Mouse (Mus musculus): ENCODE measurements around the gene Susd3. TPM values are rescaled to one million over a fixed set of nuclear protein-coding genes. Genes with fewer than 3 reads are reported as not detected.

The Susd3 gene
- total and polyA plus RNA-seq, 3 experiments, result 2.0 to 8.6 (median 3.3) TPM

- H3K9me3 ChIP-seq (replicated peaks), result no peaks in the 10 kb centered on the region
- H3K36me3 ChIP-seq (replicated peaks), result peaks cover 21% of the 10 kb centered on the region
- DNase-seq (ENCODE audit: low spot score), result no peak
- ATAC-seq (ENCODE audit: extremely low read depth, insufficient number of reproducible peaks, low FRiP score, poor library complexity, severe bottlenecking), result no peak
- peaks cover 25% of the 10 kb centered on the region for H3K27me3 ChIP-seq (ENCODE audit: insufficient read depth, low read length)
- H3K4me3 ChIP-seq (ENCODE audit: low read depth, low read length), result no peak overlapping the region
- TF ChIP-seq GATA2 (IDR thresholded peaks at IDR 0.05; ENCODE audit: borderline replicate concordance, low read depth, low read length), result no peak
- no peak for TF ChIP-seq POLR2AphosphoS5 (IDR thresholded peaks at IDR 0.05; ENCODE audit: insufficient replicate concordance, low read depth, low read length)
- no peak for TF ChIP-seq CTCF (IDR thresholded peaks at IDR 0.05; ENCODE audit: low read depth, low read length)
- TF ChIP-seq GATA1 (IDR thresholded peaks at IDR 0.05; ENCODE audit: borderline replicate concordance, low read length), result no peak
- no peaks in the 10 kb centered on the region for H3K4me1 ChIP-seq (ENCODE audit: insufficient read depth, low read depth, low read length)
These were observed 48.6 kb downstream of the Susd3 start for GRCm38 (mm10) chr13:49199891-49200290.

GRCm38 (mm10) chr13:49198734-49199133 lies 49.8 kb downstream of the Susd3 start:
- peaks cover 19% of the 10 kb centered on the region for H3K27me3 ChIP-seq (ENCODE audit: insufficient read depth, low read length)
- H3K4me1 ChIP-seq (ENCODE audit: insufficient read depth, low read depth, low read length), result no peaks in the 10 kb centered on the region
- TF ChIP-seq CTCF (IDR thresholded peaks at IDR 0.05; ENCODE audit: low read depth, low read length) (no peak), TAL1 (conservative IDR thresholded peaks at IDR 0.05; ENCODE audit: low read depth, low read length) (no peak), GATA2 (IDR thresholded peaks at IDR 0.05; ENCODE audit: borderline replicate concordance, low read depth, low read length) (no peak), GATA1 (IDR thresholded peaks at IDR 0.05; ENCODE audit: borderline replicate concordance, low read length) (no peak), POLR2AphosphoS5 (IDR thresholded peaks at IDR 0.05; ENCODE audit: insufficient replicate concordance, low read depth, low read length) (no peak)
- no peak overlapping the region for H3K4me3 ChIP-seq (ENCODE audit: low read depth, low read length)
- DNase-seq (ENCODE audit: low spot score) (no peak), ATAC-seq (ENCODE audit: extremely low read depth, insufficient number of reproducible peaks, low FRiP score, poor library complexity, severe bottlenecking) (no peak)
- H3K9me3 ChIP-seq (replicated peaks), result no peaks in the 10 kb centered on the region
- H3K36me3 ChIP-seq (replicated peaks), result peaks cover 33% of the 10 kb centered on the region

GRCm38 (mm10) chr13:49196766-49197165 lies 51.7 kb downstream of the Susd3 start:
- Histone ChIP-seq H3K27me3 (ENCODE audit: insufficient read depth, low read length) (peaks cover 16% of the 10 kb centered on the region), H3K4me1 (ENCODE audit: insufficient read depth, low read depth, low read length) (peaks cover 3% of the 10 kb centered on the region), H3K36me3 (replicated peaks) (peaks cover 45% of the 10 kb centered on the region), H3K4me3 (ENCODE audit: low read depth, low read length) (no peak overlapping the region), H3K9me3 (replicated peaks) (no peaks in the 10 kb centered on the region)
- TF ChIP-seq POLR2AphosphoS5 (IDR thresholded peaks at IDR 0.05; ENCODE audit: insufficient replicate concordance, low read depth, low read length), result no peak
- no peak for TF ChIP-seq GATA1 (IDR thresholded peaks at IDR 0.05; ENCODE audit: borderline replicate concordance, low read length)
- DNase-seq (ENCODE audit: low spot score), result no peak
- no peak for ATAC-seq (ENCODE audit: extremely low read depth, insufficient number of reproducible peaks, low FRiP score, poor library complexity, severe bottlenecking)

- ATAC-seq (ENCODE audit: extremely low read depth, insufficient number of reproducible peaks, low FRiP score, poor library complexity, severe bottlenecking) (no peak), DNase-seq (ENCODE audit: low spot score) (no peak)
- TF ChIP-seq POLR2AphosphoS5 (IDR thresholded peaks at IDR 0.05; ENCODE audit: insufficient replicate concordance, low read depth, low read length), result no peak
- TF ChIP-seq TAL1 (conservative IDR thresholded peaks at IDR 0.05; ENCODE audit: low read depth, low read length), result no peak
- TF ChIP-seq CTCF (IDR thresholded peaks at IDR 0.05; ENCODE audit: low read depth, low read length), result no peak
- H3K4me1 ChIP-seq (ENCODE audit: insufficient read depth, low read depth, low read length), result peaks cover 8% of the 10 kb centered on the region
- peaks cover 45% of the 10 kb centered on the region for H3K36me3 ChIP-seq (replicated peaks)
- no peaks in the 10 kb centered on the region for H3K9me3 ChIP-seq (replicated peaks)
- H3K27me3 ChIP-seq (ENCODE audit: insufficient read depth, low read length), result peaks cover 16% of the 10 kb centered on the region
- H3K4me3 ChIP-seq (ENCODE audit: low read depth, low read length), result no peak overlapping the region
These were observed 52.3 kb downstream of the Susd3 start for GRCm38 (mm10) chr13:49196211-49196610.

- H3K27me3 ChIP-seq (ENCODE audit: insufficient read depth, low read length), result peaks cover 14% of the 10 kb centered on the region
- peaks cover 49% of the 10 kb centered on the region for H3K36me3 ChIP-seq (replicated peaks)
- ATAC-seq (ENCODE audit: extremely low read depth, insufficient number of reproducible peaks, low FRiP score, poor library complexity, severe bottlenecking) (no peak), DNase-seq (ENCODE audit: low spot score) (no peak)
- TF ChIP-seq GATA2 (IDR thresholded peaks at IDR 0.05; ENCODE audit: borderline replicate concordance, low read depth, low read length), result no peak
- no peak for TF ChIP-seq POLR2AphosphoS5 (IDR thresholded peaks at IDR 0.05; ENCODE audit: insufficient replicate concordance, low read depth, low read length)
- no peak for TF ChIP-seq CTCF (IDR thresholded peaks at IDR 0.05; ENCODE audit: low read depth, low read length)
- no peak for TF ChIP-seq TAL1 (conservative IDR thresholded peaks at IDR 0.05; ENCODE audit: low read depth, low read length)
- no peak for TF ChIP-seq GATA1 (IDR thresholded peaks at IDR 0.05; ENCODE audit: borderline replicate concordance, low read length)
- H3K4me1 ChIP-seq (ENCODE audit: insufficient read depth, low read depth, low read length), result peaks cover 14% of the 10 kb centered on the region
- H3K4me3 ChIP-seq (ENCODE audit: low read depth, low read length), result no peak overlapping the region
- no peaks in the 10 kb centered on the region for H3K9me3 ChIP-seq (replicated peaks)
These were observed 52.9 kb downstream of the Susd3 start for GRCm38 (mm10) chr13:49195651-49196050.

GRCm38 (mm10) chr13:49194811-49195210 lies 53.7 kb downstream of the Susd3 start:
- TF ChIP-seq POLR2AphosphoS5 (IDR thresholded peaks at IDR 0.05; ENCODE audit: insufficient replicate concordance, low read depth, low read length), result no peak
- no peak for TF ChIP-seq TAL1 (conservative IDR thresholded peaks at IDR 0.05; ENCODE audit: low read depth, low read length)
- TF ChIP-seq GATA1 (IDR thresholded peaks at IDR 0.05; ENCODE audit: borderline replicate concordance, low read length), result no peak
- no peak for TF ChIP-seq GATA2 (IDR thresholded peaks at IDR 0.05; ENCODE audit: borderline replicate concordance, low read depth, low read length)
- no peak for TF ChIP-seq CTCF (IDR thresholded peaks at IDR 0.05; ENCODE audit: low read depth, low read length)
- H3K9me3 ChIP-seq (replicated peaks), result no peaks in the 10 kb centered on the region
- peaks cover 10% of the 10 kb centered on the region; the same call in 1 of the 2 replicates for H3K27me3 ChIP-seq (ENCODE audit: insufficient read depth, low read length)
- no peak overlapping the region for H3K4me3 ChIP-seq (ENCODE audit: low read depth, low read length)
- ATAC-seq (ENCODE audit: extremely low read depth, insufficient number of reproducible peaks, low FRiP score, poor library complexity, severe bottlenecking) (no peak), DNase-seq (ENCODE audit: low spot score) (no peak)
- peaks cover 22% of the 10 kb centered on the region for H3K4me1 ChIP-seq (ENCODE audit: insufficient read depth, low read depth, low read length)
- H3K36me3 ChIP-seq (replicated peaks), result peaks cover 57% of the 10 kb centered on the region

GRCm38 (mm10) chr13:49193650-49194049 lies 54.9 kb downstream of the Susd3 start:
- Histone ChIP-seq H3K4me1 (ENCODE audit: insufficient read depth, low read depth, low read length) (peaks cover 34% of the 10 kb centered on the region), H3K27me3 (ENCODE audit: insufficient read depth, low read length) (peaks cover 3% of the 10 kb centered on the region; the same call in 1 of the 2 replicates), H3K4me3 (ENCODE audit: low read depth, low read length) (no peak overlapping the region), H3K36me3 (replicated peaks) (peaks cover 64% of the 10 kb centered on the region), H3K9me3 (replicated peaks) (no peaks in the 10 kb centered on the region)
- no peak for TF ChIP-seq GATA1 (IDR thresholded peaks at IDR 0.05; ENCODE audit: borderline replicate concordance, low read length)
- no peak for TF ChIP-seq CTCF (IDR thresholded peaks at IDR 0.05; ENCODE audit: low read depth, low read length)
- no peak for TF ChIP-seq POLR2AphosphoS5 (IDR thresholded peaks at IDR 0.05; ENCODE audit: insufficient replicate concordance, low read depth, low read length)
- no peak for TF ChIP-seq TAL1 (conservative IDR thresholded peaks at IDR 0.05; ENCODE audit: low read depth, low read length)
- TF ChIP-seq GATA2 (IDR thresholded peaks at IDR 0.05; ENCODE audit: borderline replicate concordance, low read depth, low read length), result no peak
- DNase-seq (ENCODE audit: low spot score) (no peak), ATAC-seq (ENCODE audit: extremely low read depth, insufficient number of reproducible peaks, low FRiP score, poor library complexity, severe bottlenecking) (no peak)
